Mouse (Mus musculus) limb, embryonic 15.5 days (tissue): ENCODE measurements around the gene Lbp. TPM values are rescaled to one million over a fixed set of nuclear protein-coding genes. Genes with fewer than 3 reads are reported as not detected.

Source experiments
- ATAC-seq: fragments of 200-750 bp; cut with Nextera tagmentation; 2 replicates; pipeline ENCODE4 v1.8.0; 2017; ENCODE audit warnings: low read depth, moderate TSS enrichment; ENCODE audit not compliant: insufficient number of reproducible peaks, low FRiP score, low TSS enrichment
- H3K27ac ChIP-seq: fragments of 300-500 bp; sonication (generic); 2 replicates; pipeline ENCODE4 v1.5.1; 2015; ENCODE audit warnings: moderate library complexity, mild to moderate bottlenecking, inconsistent platforms
- H3K27me3 ChIP-seq: fragments of 300-500 bp; sonication (generic); 2 replicates; pipeline ENCODE4 v1.6.1; 2015; ENCODE audit warnings: inconsistent platforms
- H3K36me3 ChIP-seq: fragments of 300-500 bp; sonication (generic); 2 replicates; pipeline ENCODE4 v1.6.1; 2015; ENCODE audit warnings: inconsistent platforms
- H3K4me1 ChIP-seq: fragments of 300-500 bp; sonication (generic); 2 replicates; pipeline ENCODE4 v1.6.1; 2015; ENCODE audit warnings: inconsistent platforms
- H3K4me2 ChIP-seq: fragments of 300-500 bp; sonication (generic); 2 replicates; pipeline ENCODE4 v1.6.1; 2015; ENCODE audit warnings: mild to moderate bottlenecking, inconsistent platforms
- H3K4me3 ChIP-seq: fragments of 300-500 bp; sonication (generic); 2 replicates; pipeline ENCODE4 v1.5.1; 2015; ENCODE audit warnings: mild to moderate bottlenecking, inconsistent platforms
- H3K9ac ChIP-seq: fragments of 300-500 bp; sonication (generic); 2 replicates; pipeline ENCODE4 v1.6.1; 2015; ENCODE audit warnings: inconsistent platforms
- H3K9me3 ChIP-seq: fragments of 300-500 bp; sonication (generic); 2 replicates; pipeline ENCODE4 v1.6.1; 2016; ENCODE audit warnings: inconsistent platforms
- WGBS: fragments of 180-500 bp; shearing (Covaris S2); methylation state at CpG from one replicate; pipeline ENCODE4 v1.1.7; 2015; 5-methylcytosine and 5-hydroxymethylcytosine counted together
- polyA plus RNA-seq: library from polyadenylated mRNA; unstranded; fragments of >200 nt; fragmentation: Nextera tagmentation; extraction: Ambion mirVana; gene quantifications from 2 replicates; pipeline ENCODE4 v1.2.1, GENCODE M21; 2015

The Lbp gene
- 3.8 and 5.4 TPM in 2 replicates for polyA plus RNA-seq

- no peak for ATAC-seq
- H3K4me1 ChIP-seq: peaks cover 17% of the 10 kb centered on the region
- H3K4me3 ChIP-seq: no peak within 1 kb of the TSS
- H3K9ac ChIP-seq: no peak within 1 kb of the TSS
- H3K9me3 ChIP-seq: no peaks in the 10 kb centered on the region
- no peaks in the 10 kb centered on the region for H3K27me3 ChIP-seq
- WGBS: 50% methylated on average over 12 of the region's 13 CpGs
- no peaks in the 10 kb centered on the region for H3K36me3 ChIP-seq
- H3K4me2 ChIP-seq: no peak within 1 kb of the TSS
- H3K27ac ChIP-seq: no peak within 1 kb of the TSS
Observed at GRCm38 (mm10) chr2:158305948-158306695, at the start of gene Lbp. Gene Lbp, plus strand, starts transcription at chr2:158306493.

DNA sequence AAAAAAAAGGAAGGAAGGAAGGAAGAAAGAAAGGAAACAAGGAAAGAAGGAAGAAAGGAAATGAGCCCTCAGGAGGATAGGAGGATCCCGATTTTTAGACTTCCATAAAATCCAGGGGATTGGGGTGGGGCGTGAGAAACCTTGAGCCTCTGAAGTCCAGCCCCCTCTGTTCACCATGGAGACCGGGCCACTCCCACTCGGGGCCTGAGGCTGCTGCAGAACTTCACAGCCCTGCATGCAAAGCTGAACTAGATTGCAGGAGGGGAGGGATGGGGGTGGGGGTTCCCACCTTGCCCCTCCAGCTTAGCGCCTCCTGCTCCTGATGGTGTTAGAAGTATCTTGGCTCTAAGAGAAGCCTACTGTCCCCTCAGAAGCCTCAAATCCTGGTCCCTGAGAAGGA, 49.4 kb upstream of the Lbp start:
- Histone ChIP-seq H3K27me3 (no peaks in the 10 kb centered on the region), H3K9ac (no peak overlapping the region), H3K4me3 (no peak overlapping the region), H3K9me3 (no peaks in the 10 kb centered on the region), H3K4me1 (peaks cover 23% of the 10 kb centered on the region), H3K4me2 (no peak overlapping the region), H3K36me3 (no peaks in the 10 kb centered on the region), H3K27ac (0 out of 2 replicates have a peak overlapping the region, but pooled peaks have one; percentile 38)
- no peak for ATAC-seq
- whole genome bisulfite sequencing: 9% methylated on average over 5 of the region's 5 CpGs

GRCm38 (mm10) chr2:158258005-158258418, 48.3 kb upstream of the Lbp start, which contains the start of gene Bpi:
Gene Bpi, plus strand, starts transcription at chr2:158258094.
- 0 out of 2 replicates have a peak within 1 kb of the TSS, but pooled peaks have one; percentile 38 for H3K27ac ChIP-seq
- ATAC-seq: no peak
- 53% methylated on average over 18 of the region's 18 CpGs for WGBS

DNA sequence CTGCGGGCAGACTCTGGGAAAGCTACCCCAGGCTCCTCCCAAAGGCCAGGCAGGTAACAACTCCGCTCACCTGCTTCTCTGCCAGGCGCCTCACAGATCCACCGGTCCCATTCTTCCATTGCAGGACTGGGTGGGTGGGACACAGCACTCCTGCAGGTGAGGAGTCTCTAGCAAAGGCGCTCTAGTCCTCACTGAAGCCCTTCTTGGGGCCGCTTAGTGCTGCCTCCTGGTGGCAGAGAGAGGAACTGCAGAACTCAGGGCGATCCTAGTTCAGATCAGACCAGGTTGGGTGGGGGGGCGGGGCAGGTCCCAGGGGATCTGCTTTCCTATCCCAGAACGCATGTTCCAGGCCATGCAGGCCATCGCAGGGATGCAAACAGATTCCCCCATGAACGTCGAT, 47.5 kb upstream of the Lbp start:
- H3K4me3 ChIP-seq: no peak overlapping the region
- no peaks in the 10 kb centered on the region for H3K36me3 ChIP-seq
- H3K9ac ChIP-seq: no peak overlapping the region
- peaks cover 23% of the 10 kb centered on the region for H3K4me1 ChIP-seq
- no peaks in the 10 kb centered on the region for H3K9me3 ChIP-seq
- no peaks in the 10 kb centered on the region for H3K27me3 ChIP-seq
- no peak overlapping the region for H3K4me2 ChIP-seq
- 17% methylated on average over 12 of the region's 12 CpGs for WGBS
- no peak overlapping the region for H3K27ac ChIP-seq
- peak; percentile 49; the same call in 1 of the 2 replicates for ATAC-seq

More at GRCm38 (mm10) chr2:158258005-158258418, 48.3 kb upstream of the Lbp start, which contains the start of gene Bpi:
- no peaks in the 10 kb centered on the region for H3K36me3 ChIP-seq
- H3K4me2 ChIP-seq: peak within 1 kb of the TSS; percentile 28
- H3K27me3 ChIP-seq: no peaks in the 10 kb centered on the region
- no peaks in the 10 kb centered on the region for H3K9me3 ChIP-seq
- peaks cover 23% of the 10 kb centered on the region for H3K4me1 ChIP-seq
- no peak within 1 kb of the TSS for H3K4me3 ChIP-seq
- no peak within 1 kb of the TSS for H3K9ac ChIP-seq

DNA sequence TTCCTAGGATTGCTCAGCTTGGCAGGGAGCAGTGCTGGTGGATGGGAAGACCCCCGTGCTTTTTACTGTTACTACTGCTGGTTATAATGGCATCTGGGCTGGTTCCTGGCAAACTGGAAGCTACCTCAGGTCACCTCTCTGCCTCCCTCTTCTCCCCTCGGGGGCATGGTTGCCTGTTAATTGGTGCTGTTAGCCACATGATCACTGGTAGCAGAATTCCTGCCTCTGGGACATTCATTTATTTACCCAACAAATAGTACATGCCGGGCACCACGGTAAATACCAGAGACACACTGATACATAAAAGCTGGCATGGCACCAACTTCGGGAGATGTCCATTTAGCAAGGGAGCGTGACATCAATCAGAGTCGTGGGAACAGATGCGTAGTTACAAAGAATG, 46.8 kb upstream of the Lbp start:
- H3K36me3 ChIP-seq: no peaks in the 10 kb centered on the region
- H3K27ac ChIP-seq: no peak overlapping the region
- H3K9ac ChIP-seq: no peak overlapping the region
- H3K27me3 ChIP-seq: no peaks in the 10 kb centered on the region
- peaks cover 23% of the 10 kb centered on the region for H3K4me1 ChIP-seq
- no peak overlapping the region for H3K4me3 ChIP-seq
- 64% methylated on average over 8 of the region's 8 CpGs for WGBS
- no peak for ATAC-seq
- H3K4me2 ChIP-seq: no peak overlapping the region
- H3K9me3 ChIP-seq: no peaks in the 10 kb centered on the region

DNA sequence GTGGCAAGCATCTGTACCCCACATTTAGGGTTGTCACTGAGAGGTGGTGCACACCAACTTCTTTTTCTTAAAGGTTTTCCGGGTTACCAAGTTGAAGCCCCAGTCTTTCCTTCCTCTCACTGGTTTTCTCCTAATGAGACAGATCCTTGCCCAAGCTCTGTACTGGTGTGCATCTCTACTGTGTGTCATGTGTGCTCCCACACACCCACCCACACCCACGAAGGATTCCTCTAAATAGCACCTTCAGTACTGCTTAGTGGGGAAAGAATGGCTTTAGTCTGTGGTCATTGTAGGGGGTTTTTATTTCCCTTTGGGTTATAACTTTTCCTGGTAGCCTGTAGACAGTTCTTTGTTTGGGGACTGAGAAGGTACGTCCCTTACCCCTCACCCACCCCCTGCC, 41.4 kb upstream of the Lbp start:
- Histone ChIP-seq H3K27me3 (no peaks in the 10 kb centered on the region), H3K36me3 (no peaks in the 10 kb centered on the region), H3K9me3 (no peaks in the 10 kb centered on the region), H3K4me2 (no peak overlapping the region), H3K4me1 (no peaks in the 10 kb centered on the region), H3K27ac (no peak overlapping the region), H3K9ac (no peak overlapping the region), H3K4me3 (no peak overlapping the region)
- no peak for ATAC-seq
- WGBS: 80% methylated on average over 3 of the region's 3 CpGs

DNA sequence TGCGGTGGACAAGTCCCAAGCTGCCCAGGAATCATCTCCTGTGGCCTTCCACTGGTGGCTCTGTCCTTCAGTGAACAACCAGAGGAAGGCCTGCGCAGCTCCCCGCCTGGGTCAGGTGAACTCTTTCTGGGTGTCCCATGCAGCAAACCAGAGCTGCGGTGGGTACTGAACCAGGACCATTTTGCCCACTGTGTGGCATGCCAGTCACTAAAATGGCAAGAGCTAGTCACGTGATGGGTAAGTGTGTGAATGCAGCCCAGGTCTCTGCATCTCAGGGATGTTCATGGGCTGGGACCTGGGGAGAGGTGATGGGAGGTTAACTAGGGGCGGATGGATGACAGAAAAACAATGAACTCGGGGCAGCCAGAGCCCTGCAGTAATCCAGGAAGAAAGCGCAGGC, 36.3 kb upstream of the Lbp start:
- 77% methylated on average over 8 of the region's 8 CpGs for WGBS
- Histone ChIP-seq H3K4me1 (peaks cover 9% of the 10 kb centered on the region; the same call in 1 of the 2 replicates), H3K4me2 (no peak overlapping the region), H3K4me3 (no peak overlapping the region), H3K36me3 (no peaks in the 10 kb centered on the region), H3K9ac (no peak overlapping the region), H3K27ac (no peak overlapping the region), H3K27me3 (no peaks in the 10 kb centered on the region), H3K9me3 (no peaks in the 10 kb centered on the region)
- ATAC-seq: no peak

DNA sequence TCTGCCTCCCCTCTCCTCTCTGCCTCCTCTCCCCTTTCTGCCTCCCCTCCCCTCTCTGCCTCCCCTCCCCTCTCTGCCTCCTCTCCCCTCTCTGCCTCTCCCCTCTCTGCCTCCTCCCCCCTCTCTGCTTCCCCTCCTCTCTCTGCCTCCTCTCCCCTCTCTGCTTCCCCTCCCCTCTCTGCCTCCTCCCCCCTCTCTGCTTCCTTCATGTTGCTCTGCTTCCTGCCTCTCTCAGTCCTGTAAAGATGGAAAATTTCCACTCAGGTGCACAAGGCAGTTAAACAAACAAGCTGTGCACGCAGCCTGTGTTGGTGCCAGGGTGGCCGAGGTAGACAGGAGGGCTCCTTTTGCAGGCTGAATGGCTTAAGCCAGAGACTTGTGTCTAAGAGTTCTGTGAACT, 32.6 kb upstream of the Lbp start:
- H3K36me3 ChIP-seq: no peaks in the 10 kb centered on the region
- H3K4me1 ChIP-seq: peaks cover 9% of the 10 kb centered on the region; the same call in 1 of the 2 replicates
- no peaks in the 10 kb centered on the region for H3K9me3 ChIP-seq
- no peak overlapping the region for H3K4me2 ChIP-seq
- no peak overlapping the region for H3K4me3 ChIP-seq
- no peak for ATAC-seq
- H3K9ac ChIP-seq: no peak overlapping the region
- peak overlapping the region; percentile 28 for H3K27ac ChIP-seq
- WGBS: 7% methylated on average over 2 of the region's 2 CpGs
- H3K27me3 ChIP-seq: no peaks in the 10 kb centered on the region

- Histone ChIP-seq H3K36me3 (no peaks in the 10 kb centered on the region), H3K9me3 (no peaks in the 10 kb centered on the region), H3K4me1 (peaks cover 9% of the 10 kb centered on the region; the same call in 1 of the 2 replicates), H3K9ac (no peak overlapping the region), H3K4me2 (no peak overlapping the region), H3K4me3 (no peak overlapping the region), H3K27me3 (no peaks in the 10 kb centered on the region), H3K27ac (no peak overlapping the region)
- WGBS: 92% methylated on average over 3 of the region's 3 CpGs
- no peak for ATAC-seq
Observed at GRCm38 (mm10) chr2:158275349-158275748, 30.9 kb upstream of the Lbp start.

- Histone ChIP-seq H3K4me1 (peaks cover 9% of the 10 kb centered on the region; the same call in 1 of the 2 replicates), H3K4me3 (no peak overlapping the region), H3K9me3 (no peaks in the 10 kb centered on the region), H3K9ac (no peak overlapping the region), H3K36me3 (no peaks in the 10 kb centered on the region), H3K4me2 (no peak overlapping the region), H3K27ac (no peak overlapping the region), H3K27me3 (no peaks in the 10 kb centered on the region)
- WGBS: 72% methylated on average over 4 of the region's 4 CpGs
- ATAC-seq: no peak
Observed at GRCm38 (mm10) chr2:158275811-158276210, 30.5 kb upstream of the Lbp start.

GRCm38 (mm10) chr2:158276451-158276850, 29.8 kb upstream of the Lbp start:
- no peak overlapping the region for H3K27ac ChIP-seq

DNA sequence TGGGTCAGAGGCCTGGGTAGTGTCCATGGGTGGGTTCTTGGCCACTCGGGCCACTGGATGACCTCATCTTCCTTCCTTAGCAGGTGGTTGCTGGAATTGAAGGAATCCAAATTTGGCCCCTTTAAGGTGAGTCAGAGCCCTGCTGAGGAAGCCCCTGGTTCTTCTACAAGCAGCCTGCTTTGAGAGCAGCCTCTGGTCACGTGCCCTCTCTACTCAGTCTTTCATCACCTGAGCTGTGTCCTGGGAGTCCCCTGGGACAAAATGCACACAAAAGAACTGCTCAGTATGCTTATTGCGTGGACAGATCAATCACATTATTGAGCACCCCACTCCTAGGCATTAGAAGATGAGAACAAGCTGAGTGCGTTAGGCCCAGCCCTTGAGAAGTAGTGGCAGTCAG, 29.4 kb upstream of the Lbp start:
- Histone ChIP-seq H3K4me1 (peaks cover 9% of the 10 kb centered on the region; the same call in 1 of the 2 replicates), H3K27me3 (peaks cover 2% of the 10 kb centered on the region; the same call in 1 of the 2 replicates), H3K36me3 (no peaks in the 10 kb centered on the region), H3K27ac (no peak overlapping the region), H3K9ac (no peak overlapping the region), H3K9me3 (no peaks in the 10 kb centered on the region), H3K4me3 (no peak overlapping the region), H3K4me2 (no peak overlapping the region)
- ATAC-seq: no peak
- WGBS: 80% methylated on average over 4 of the region's 4 CpGs

More at GRCm38 (mm10) chr2:158276451-158276850, 29.8 kb upstream of the Lbp start:
- Histone ChIP-seq H3K9me3 (no peaks in the 10 kb centered on the region), H3K4me1 (peaks cover 9% of the 10 kb centered on the region; the same call in 1 of the 2 replicates), H3K36me3 (no peaks in the 10 kb centered on the region), H3K9ac (no peak overlapping the region), H3K4me3 (no peak overlapping the region), H3K4me2 (no peak overlapping the region), H3K27me3 (peaks cover 2% of the 10 kb centered on the region; the same call in 1 of the 2 replicates)
- no peak for ATAC-seq
- 75% methylated on average over 6 of the region's 6 CpGs for WGBS
